Mouse (Mus musculus) layer of hippocampus, adult 9-11 months (tissue): ENCODE results near the gene Pfkl.
"Not testable (repeated sequence)": the region's sequence is repeated elsewhere in the genome, so short reads cannot be mapped to it uniquely, and the experiment has no call there.

Source experiments
- DNase-seq: peaks from one replicate; pipeline ENCODE4 v3.0.0; 2022

Pfkl gene

GRCm38 (mm10) chr10:77969973-77970325 lies 39.9 kb downstream of the Pfkl start:
- no peak for DNase-seq

- peak; percentile 73 for DNase-seq
Observed at GRCm38 (mm10) chr10:77969274-77969972, 40.5 kb downstream of the Pfkl start.

DNA sequence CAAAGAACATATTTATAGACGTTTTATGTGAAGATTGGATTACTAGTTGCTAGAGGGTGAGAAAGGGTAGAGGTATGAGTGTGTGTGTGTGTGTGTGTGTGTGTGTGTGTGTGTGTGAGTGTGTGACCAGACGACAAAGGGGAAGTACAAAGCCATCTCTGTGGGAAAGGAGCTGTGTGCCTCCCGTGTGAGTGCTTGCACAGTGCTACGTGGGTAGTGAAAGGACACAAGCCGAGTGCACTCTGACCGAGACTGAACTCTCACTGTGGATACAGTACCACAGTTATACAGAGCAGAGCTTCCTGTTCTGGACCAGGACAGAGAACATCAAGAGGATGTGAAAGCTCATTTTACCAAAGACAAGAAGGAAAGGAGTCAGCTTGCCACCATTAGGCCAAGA lies 45.9 kb downstream of the Pfkl start:
- DNase-seq: no peak

DNA sequence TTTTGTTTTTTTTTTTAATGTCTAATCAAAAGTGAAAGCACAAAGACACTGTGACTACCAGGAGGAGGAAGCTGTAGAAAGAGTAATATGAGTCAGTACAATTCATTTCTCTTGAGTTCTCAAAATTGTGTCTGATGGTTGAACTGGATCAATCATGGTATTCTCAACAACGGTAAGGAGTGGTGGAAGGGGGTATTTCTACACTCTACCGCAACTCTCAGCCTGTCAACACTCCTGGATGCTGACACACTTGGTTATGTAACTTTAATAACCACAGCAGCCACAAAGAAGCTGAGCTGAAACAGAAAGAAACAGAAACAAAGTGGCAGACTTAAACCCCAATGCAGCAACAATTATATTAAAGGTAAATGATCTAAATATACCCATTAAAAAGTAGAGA lies 47.2 kb downstream of the Pfkl start:
- DNase-seq: no peak

DNA sequence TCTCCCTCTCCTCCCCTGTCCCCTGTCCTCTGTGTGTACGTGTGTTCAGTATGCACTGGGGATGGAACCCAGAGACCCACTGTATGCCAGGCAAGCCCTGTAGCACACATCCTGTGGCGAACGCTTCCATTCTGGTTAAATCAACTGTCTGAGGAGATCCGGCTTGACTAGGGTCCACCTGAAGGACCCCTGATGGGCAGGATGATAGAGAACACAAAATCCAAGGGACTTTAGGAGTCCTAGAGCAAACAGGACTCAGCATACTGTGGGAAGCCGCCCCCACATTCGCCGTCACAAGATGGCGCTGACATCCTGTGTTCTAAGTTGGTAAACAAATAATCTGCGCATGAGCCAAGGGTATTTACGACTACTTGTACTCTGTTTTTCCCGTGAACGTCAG lies 59.4 kb downstream of the Pfkl start:
- not testable (repeated sequence) for DNase-seq

DNA sequence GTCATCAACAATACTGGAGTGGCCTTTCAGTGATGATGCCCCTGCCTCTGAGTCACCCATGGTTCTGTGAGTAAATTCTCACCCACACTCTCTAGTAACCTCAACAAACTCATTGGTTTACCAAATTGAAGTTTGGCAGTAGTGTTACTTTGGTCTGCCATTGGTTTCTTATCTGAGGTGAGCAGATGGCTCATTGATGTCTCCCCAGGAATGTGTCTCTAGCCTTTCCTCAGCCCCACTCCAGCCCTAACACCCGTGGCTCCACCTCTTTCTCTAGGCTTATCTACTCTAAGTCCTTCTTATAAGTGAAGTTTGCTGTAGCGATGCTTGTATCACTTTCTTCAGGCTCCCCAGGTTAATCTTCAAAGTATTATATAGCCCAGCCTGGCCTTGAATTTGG lies 70.2 kb downstream of the Pfkl start:
- DNase-seq: no peak
